27 mouse cellular contexts compared by ENCODE assay signal in genomic region chr7:110362005-110362404, GRCm38 (mm10).
"Had no signal": no experiment of that assay in that cellular context is flagged by ENCODE, and none has a peak within 500 bp of the region (broad histone marks: within the 10 kb centered on the region; RNA-seq: fewer than 3 reads in every experiment).

No protein-coding gene starts in this region.

- H3K27me3 ChIP-seq: embryonic facial prominence, embryonic 12.5 days; embryonic facial prominence, embryonic 13.5 days; embryonic facial prominence, embryonic 15.5 days; forebrain, embryonic 12.5 days; forebrain, embryonic 13.5 days; forebrain, embryonic 15.5 days had no signal

- H3K27ac ChIP-seq: embryonic facial prominence, embryonic 10.5 days; embryonic facial prominence, embryonic 12.5 days; embryonic facial prominence, embryonic 13.5 days; embryonic facial prominence, embryonic 15.5 days; forebrain, embryonic 10.5 days; forebrain, embryonic 12.5 days; forebrain, embryonic 13.5 days; forebrain, embryonic 15.5 days; gastrocnemius, adult 2 months had no signal

- H3K4me2 ChIP-seq: embryonic facial prominence, embryonic 12.5 days; embryonic facial prominence, embryonic 13.5 days; embryonic facial prominence, embryonic 15.5 days; forebrain, embryonic 12.5 days; forebrain, embryonic 13.5 days; forebrain, embryonic 15.5 days had no signal

- ATAC-seq: forebrain, embryonic 13.5 days; forebrain, embryonic 14.5 days; forebrain, embryonic 15.5 days; forebrain, embryonic 16.5 days; forebrain, postnatal 0 days had no signal

- H3K4me1 ChIP-seq: embryonic facial prominence, embryonic 10.5 days; embryonic facial prominence, embryonic 12.5 days; embryonic facial prominence, embryonic 13.5 days; embryonic facial prominence, embryonic 15.5 days; forebrain, embryonic 10.5 days; forebrain, embryonic 12.5 days; forebrain, embryonic 13.5 days; forebrain, embryonic 15.5 days had no signal

- H3K4me3 ChIP-seq: embryonic facial prominence, embryonic 10.5 days; embryonic facial prominence, embryonic 12.5 days; embryonic facial prominence, embryonic 13.5 days; embryonic facial prominence, embryonic 15.5 days; erythroblast, embryonic 14.5 days; forebrain, embryonic 10.5 days; forebrain, embryonic 12.5 days; forebrain, embryonic 13.5 days; forebrain, embryonic 15.5 days; gastrocnemius, adult 2 months had no signal

- H3K9ac ChIP-seq: embryonic facial prominence, embryonic 12.5 days; embryonic facial prominence, embryonic 13.5 days; embryonic facial prominence, embryonic 15.5 days; forebrain, embryonic 12.5 days; forebrain, embryonic 13.5 days; forebrain, embryonic 15.5 days; forebrain, postnatal 0 days had no signal

- H3K9me3 ChIP-seq: embryonic facial prominence, embryonic 10.5 days; embryonic facial prominence, embryonic 12.5 days; embryonic facial prominence, embryonic 13.5 days; embryonic facial prominence, embryonic 15.5 days; forebrain, embryonic 10.5 days; forebrain, embryonic 12.5 days; forebrain, embryonic 13.5 days; forebrain, embryonic 15.5 days had no signal

- DNase-seq: cerebellum, adult 8-10 months; cerebellum, adult 9-10 months; cerebellum, adult 9-11 months; cerebellum, postnatal 10 days; cerebellum, postnatal 14 days; cerebellum, postnatal 25 days; cerebellum, postnatal 36 days; embryo, embryonic 11 days; forebrain, postnatal 0 days; gastrocnemius, adult 2 months; gastrocnemius, postnatal 10 days; gastrocnemius, postnatal 14 days; gastrocnemius, postnatal 25 days; gastrocnemius, postnatal 36 days; heart, adult 11 months; heart, adult 18-20 months had no signal
